Comparison of ENCODE assay signal across 26 mouse cellular contexts in the genomic region with DNA sequence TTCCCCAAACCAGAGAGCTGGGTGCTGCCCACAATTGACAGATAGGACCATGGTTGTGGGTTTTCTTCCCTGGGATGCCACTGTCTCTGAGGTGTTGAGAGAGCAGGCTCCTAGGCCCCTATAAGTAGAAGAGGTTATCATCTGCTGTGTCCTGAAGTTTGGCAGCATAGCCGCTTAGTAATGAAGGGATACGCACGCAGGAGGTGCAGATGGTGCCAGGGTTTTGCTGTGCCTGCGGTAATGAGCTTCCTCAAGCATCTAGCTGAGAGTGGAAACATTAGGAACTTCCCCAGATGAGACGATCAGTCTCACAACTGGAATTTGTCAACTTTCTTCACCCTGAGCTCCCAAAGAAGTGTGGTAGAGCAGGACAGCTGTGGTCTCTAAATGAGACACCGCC.
"Had no signal": no experiment of that assay in that cellular context is flagged by ENCODE, and none has a peak within 500 bp of the region (broad histone marks: within the 10 kb centered on the region; RNA-seq: fewer than 3 reads in every experiment).

No protein-coding gene starts in this region.

- DNase-seq: gastrocnemius, adult 2 months; gastrocnemius, postnatal 10 days; gastrocnemius, postnatal 25 days; heart, adult 18-20 months; heart, postnatal 10 days; heart, postnatal 4 days; kidney, adult 2 months; kidney, adult 9 months; kidney, postnatal 14 days; kidney, postnatal 36 days; layer of hippocampus, adult 9-11 months; layer of hippocampus, postnatal 36 days; left cerebral cortex, postnatal 4 days had no signal

- H3K27ac ChIP-seq: gastrocnemius, adult 2 months; heart, embryonic 10.5 days; hindbrain, embryonic 12.5 days; hindbrain, embryonic 15.5 days; intestine, embryonic 15.5 days; kidney, embryonic 15.5 days; kidney, postnatal 0 days; limb, embryonic 13.5 days; limb, embryonic 15.5 days; liver, embryonic 12.5 days; liver, embryonic 14.5 days had no signal

- H3K9ac ChIP-seq: heart, embryonic 12.5 days; hindbrain, embryonic 12.5 days; hindbrain, embryonic 15.5 days; intestine, embryonic 15.5 days; kidney, embryonic 15.5 days; limb, embryonic 13.5 days; limb, embryonic 15.5 days; liver, embryonic 12.5 days; liver, embryonic 14.5 days had no signal

- H3K4me1 ChIP-seq: intestine, embryonic 15.5 days; limb, embryonic 15.5 days; liver, embryonic 12.5 days had no signal

- H3K36me3 ChIP-seq: hindbrain, embryonic 12.5 days; hindbrain, embryonic 15.5 days; intestine, embryonic 15.5 days; limb, embryonic 15.5 days; liver, embryonic 12.5 days had no signal

- H3K27me3 ChIP-seq: heart, embryonic 12.5 days; hindbrain, embryonic 12.5 days; hindbrain, embryonic 15.5 days; intestine, embryonic 15.5 days; kidney, embryonic 15.5 days; limb, embryonic 13.5 days; limb, embryonic 15.5 days; liver, embryonic 12.5 days had no signal

- H3K4me2 ChIP-seq: heart, embryonic 12.5 days; hindbrain, embryonic 12.5 days; hindbrain, embryonic 15.5 days; intestine, embryonic 15.5 days; kidney, embryonic 15.5 days; limb, embryonic 13.5 days; limb, embryonic 15.5 days; liver, embryonic 12.5 days had no signal

- ATAC-seq: inflammation-experienced regulatory T-cells, adult 6 months; intestine, embryonic 15.5 days; intestine, postnatal 0 days; liver, embryonic 12.5 days had no signal

- H3K9me3 ChIP-seq: heart, embryonic 10.5 days; heart, embryonic 12.5 days; hindbrain, embryonic 12.5 days; hindbrain, embryonic 15.5 days; intestine, embryonic 15.5 days; kidney, embryonic 15.5 days; limb, embryonic 13.5 days; limb, embryonic 15.5 days; liver, embryonic 12.5 days had no signal

- H3K4me3 ChIP-seq: gastrocnemius, adult 2 months; heart, embryonic 10.5 days; heart, embryonic 12.5 days; hindbrain, embryonic 12.5 days; hindbrain, embryonic 15.5 days; intestine, embryonic 15.5 days; kidney, embryonic 15.5 days; limb, embryonic 13.5 days; limb, embryonic 15.5 days; liver, embryonic 12.5 days had no signal
